Mouse (Mus musculus) brain, embryonic 14.5 days (tissue): ENCODE data around the gene Ift122.

Experiments used
- CTCF ChIP-seq: fragments of 200-500 bp; IDR thresholded peaks from 2 replicates; pipeline ENCODE4 v1.5.1; 2012; ENCODE audit warnings: inconsistent platforms, mild to moderate bottlenecking, moderate library complexity, borderline replicate concordance; ENCODE audit not compliant: insufficient read depth, insufficient read length; ENCODE audit errors: extremely low read depth
- POLR2A ChIP-seq: fragments of 200-500 bp; IDR thresholded peaks from 2 replicates; pipeline ENCODE4 v1.6.1; 2012; ENCODE audit warnings: mild to moderate bottlenecking, inconsistent platforms, borderline replicate concordance; ENCODE audit not compliant: poor library complexity, insufficient read depth, insufficient read length, severe bottlenecking; ENCODE audit errors: extremely low read depth

DNA sequence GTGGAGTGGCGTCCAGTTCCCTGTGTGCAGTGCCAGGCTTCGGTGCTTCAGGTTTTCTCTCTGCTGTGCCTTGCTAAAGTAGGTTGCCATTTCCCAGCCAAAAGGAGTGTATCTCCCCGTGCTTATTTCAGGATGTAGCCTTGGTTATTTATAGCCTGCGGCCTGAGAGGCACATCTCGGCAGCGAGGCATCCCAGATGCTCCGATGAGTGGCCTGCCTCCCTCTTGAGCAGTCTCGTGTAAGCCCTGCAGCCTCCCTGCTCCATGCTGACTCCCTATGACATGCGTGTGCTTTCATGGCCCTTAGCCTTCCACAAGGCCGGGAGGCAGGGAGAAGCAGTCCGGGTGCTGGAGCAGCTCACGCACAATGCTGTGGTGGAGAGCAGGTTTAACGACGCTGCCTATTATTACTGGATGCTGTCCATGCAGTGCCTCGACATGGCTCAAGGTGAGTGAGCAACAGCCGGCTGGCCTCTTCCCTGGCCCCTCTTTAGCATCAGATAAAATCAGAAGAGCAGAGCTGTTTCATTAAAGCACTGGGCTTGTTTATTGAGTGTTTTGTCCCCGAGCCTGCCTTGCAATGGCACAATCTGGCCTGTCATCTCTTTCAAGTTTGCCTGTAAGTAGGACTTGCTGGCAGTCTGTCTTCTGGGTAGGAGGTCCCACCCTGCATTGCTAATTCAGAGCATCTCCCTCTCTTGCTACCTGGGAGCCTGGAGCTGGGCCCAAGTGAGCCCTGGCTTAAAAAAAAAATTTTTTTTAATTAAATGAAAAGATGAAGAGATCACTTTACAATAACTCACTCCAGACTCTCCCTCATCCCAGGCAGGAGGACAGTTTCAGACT is 62.6 kb downstream of the Ift122 start:
- TF ChIP-seq CTCF, result no peak
- TF ChIP-seq POLR2A, result no peak
